Mouse (Mus musculus): ENCODE results near the gene Tmem44.

DNA sequence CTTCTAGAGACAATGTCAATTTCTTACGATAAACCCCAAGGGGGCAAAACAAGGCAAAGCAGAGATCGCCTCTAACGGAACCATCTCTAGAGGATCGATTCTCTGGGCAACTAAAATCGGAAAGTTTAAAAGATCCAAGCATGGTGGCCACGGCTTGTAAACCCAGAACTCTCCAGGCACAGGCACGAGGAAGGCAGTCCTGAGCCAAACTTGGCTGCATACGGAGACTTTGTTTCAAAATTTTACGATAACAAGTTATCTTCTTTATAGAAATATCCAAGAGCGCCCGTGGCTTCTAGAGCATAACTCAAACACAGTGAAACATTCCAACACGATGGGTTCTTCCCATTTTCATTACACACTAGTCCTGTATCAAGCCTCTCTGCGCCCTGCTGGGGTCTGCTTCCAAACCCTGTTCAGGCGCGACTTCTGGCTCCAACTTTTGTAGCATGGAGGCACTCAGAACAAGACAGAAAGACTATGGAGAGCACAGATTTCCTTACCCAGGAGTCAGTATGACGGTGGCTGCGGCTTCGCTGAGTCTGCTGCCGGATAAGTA lies 36.4 kb upstream of the Tmem44 start:
- no peak for TF ChIP-seq CTCF (IDR thresholded peaks at IDR 0.05; ENCODE audit: low read depth, low read length)
- 0 out of 2 replicates have a peak, but pooled peaks have one; percentile 37 for TF ChIP-seq POLR2A (IDR thresholded peaks at IDR 0.05; ENCODE audit: borderline replicate concordance, low read depth, low read length)
